Mouse (Mus musculus): ENCODE data around the gene Gm9970.

DNA sequence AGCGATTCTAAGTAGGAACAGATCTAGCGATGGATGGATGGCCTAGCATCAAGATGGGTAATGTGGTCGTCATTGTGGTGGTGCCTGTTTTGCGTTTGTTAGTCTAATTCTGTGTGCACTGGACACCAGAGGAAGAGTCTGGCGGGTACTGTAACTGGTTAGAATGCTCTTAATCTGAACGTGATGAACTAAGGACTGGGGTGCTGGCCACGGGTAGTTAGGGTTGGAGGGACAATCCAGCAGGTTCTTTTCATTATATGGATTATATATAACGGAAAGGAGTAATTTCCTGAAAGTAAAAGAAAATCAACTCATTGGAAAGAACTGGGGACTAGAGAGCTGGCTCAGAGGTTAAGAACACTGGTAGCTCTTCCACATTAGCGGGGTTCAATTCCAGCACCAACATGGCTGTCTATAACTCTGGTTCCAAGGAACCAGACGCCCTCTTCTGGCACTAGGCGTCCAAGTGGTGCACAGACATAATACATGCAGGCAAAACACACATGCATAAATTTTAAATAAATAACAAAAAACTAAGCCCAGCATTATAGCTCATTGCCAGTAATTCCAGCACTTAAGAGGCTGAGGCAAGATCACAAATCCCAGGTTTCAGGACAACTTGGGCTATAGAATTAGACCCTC lies 19.6 kb downstream of the Gm9970 start:
- no peak for TF ChIP-seq POLR2A (IDR thresholded peaks at IDR 0.05; ENCODE audit: borderline replicate concordance, extremely low read depth, insufficient read depth, insufficient read length, poor library complexity, severe bottlenecking)
- TF ChIP-seq CTCF (IDR thresholded peaks at IDR 0.05; ENCODE audit: borderline replicate concordance, extremely low read depth, insufficient read depth, insufficient read length): peak; percentile 59; the same call in 1 of the 2 replicates

Data from brain, embryonic 14.5 days (tissue).